21 mouse cellular contexts compared by ENCODE assay signal in genomic region chr4:48422633-48423032, GRCm38 (mm10).
"Had no signal": no experiment of that assay in that cellular context is flagged by ENCODE, and none has a peak within 500 bp of the region (broad histone marks: within the 10 kb centered on the region; RNA-seq: fewer than 3 reads in every experiment).

No protein-coding gene starts in this region.

- H3K9ac ChIP-seq: liver, embryonic 15.5 days; liver, postnatal 0 days; lung, embryonic 15.5 days; midbrain, embryonic 13.5 days; midbrain, embryonic 15.5 days; neural tube, embryonic 13.5 days; neural tube, embryonic 15.5 days had no signal

- H3K9me3 ChIP-seq: liver, embryonic 15.5 days; lung, embryonic 15.5 days; midbrain, embryonic 13.5 days; midbrain, embryonic 15.5 days; neural tube, embryonic 13.5 days; neural tube, embryonic 15.5 days had no signal

- H3K4me1 ChIP-seq: liver, embryonic 15.5 days; lung, embryonic 15.5 days; midbrain, embryonic 13.5 days; midbrain, embryonic 15.5 days; neural tube, embryonic 15.5 days had no signal

- H3K27me3 ChIP-seq: liver, embryonic 15.5 days; lung, embryonic 15.5 days; megakaryocyte, embryonic 14.5 days; midbrain, embryonic 13.5 days; midbrain, embryonic 15.5 days; neural tube, embryonic 13.5 days; neural tube, embryonic 15.5 days had no signal

- H3K27ac ChIP-seq: liver, embryonic 15.5 days; lung, embryonic 15.5 days; macrophage; midbrain, embryonic 13.5 days; midbrain, embryonic 15.5 days; neural tube, embryonic 13.5 days; neural tube, embryonic 15.5 days had no signal

- H3K36me3 ChIP-seq: liver, embryonic 15.5 days; midbrain, embryonic 15.5 days had no signal

- DNase-seq: liver, postnatal 0 days; lung, adult 2 months; lung, postnatal 14 days; lung, postnatal 36 days; retina, postnatal 1 day; right cerebral cortex, adult 18-20 months; right cerebral cortex, postnatal 25 days; right cerebral cortex, postnatal 4 days; spleen, adult 18-20 months; thymus, adult 18-20 months; thymus, postnatal 14 days; thymus, postnatal 36 days had no signal

- H3K4me3 ChIP-seq: liver, embryonic 15.5 days; lung, embryonic 15.5 days; megakaryocyte, embryonic 14.5 days; midbrain, embryonic 13.5 days; midbrain, embryonic 15.5 days; neural tube, embryonic 13.5 days; neural tube, embryonic 15.5 days had no signal

- ATAC-seq: liver, postnatal 0 days; lung, postnatal 0 days; midbrain, embryonic 13.5 days; midbrain, embryonic 15.5 days had no signal

- H3K4me2 ChIP-seq: liver, embryonic 15.5 days; lung, embryonic 15.5 days; midbrain, embryonic 13.5 days; midbrain, embryonic 15.5 days; neural tube, embryonic 13.5 days; neural tube, embryonic 15.5 days had no signal
